Mouse (Mus musculus) right cerebral cortex, adult 18-20 months (tissue): ENCODE measurements at regions not wholly inside any gene's neighbourhood (a gene's known extent, or its start where the extent isn't known, plus 50 kb on each side); places are given as distances from the start of the nearest gene placed in this dataset.
A peak's percentile ranks its signal among the peaks of the same experiment; 100 is the strongest.

Experiments used
- DNase-seq: peaks from one replicate; pipeline ENCODE4 v3.0.0; 2022; ENCODE audit warnings: mixed read lengths

- peak; percentile 68 for DNase-seq
These were observed 1585.4 kb upstream of the Igfbp7 start for GRCm38 (mm10) chr5:78993258-78993657.

DNA sequence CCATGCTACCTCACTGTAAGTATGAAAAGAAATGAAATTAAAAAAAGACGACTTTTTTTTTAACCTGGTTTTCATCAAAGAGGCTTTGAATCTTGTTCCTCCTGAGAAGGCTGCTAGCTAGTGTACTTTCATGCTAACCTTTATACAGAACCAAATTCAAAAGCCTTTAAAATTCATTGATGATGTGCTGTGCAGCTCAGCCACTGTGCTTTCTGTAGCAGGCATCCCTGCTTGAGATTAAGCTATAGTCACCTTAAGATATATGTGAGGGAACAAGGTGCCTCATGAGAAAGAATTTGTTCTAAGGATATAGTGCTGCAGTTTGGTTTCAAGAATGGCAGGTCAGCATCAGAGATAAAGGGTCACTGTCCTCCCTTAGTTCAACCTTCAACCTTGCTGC is 1581.9 kb upstream of the Igfbp7 start:
- DNase-seq, result no peak

DNA sequence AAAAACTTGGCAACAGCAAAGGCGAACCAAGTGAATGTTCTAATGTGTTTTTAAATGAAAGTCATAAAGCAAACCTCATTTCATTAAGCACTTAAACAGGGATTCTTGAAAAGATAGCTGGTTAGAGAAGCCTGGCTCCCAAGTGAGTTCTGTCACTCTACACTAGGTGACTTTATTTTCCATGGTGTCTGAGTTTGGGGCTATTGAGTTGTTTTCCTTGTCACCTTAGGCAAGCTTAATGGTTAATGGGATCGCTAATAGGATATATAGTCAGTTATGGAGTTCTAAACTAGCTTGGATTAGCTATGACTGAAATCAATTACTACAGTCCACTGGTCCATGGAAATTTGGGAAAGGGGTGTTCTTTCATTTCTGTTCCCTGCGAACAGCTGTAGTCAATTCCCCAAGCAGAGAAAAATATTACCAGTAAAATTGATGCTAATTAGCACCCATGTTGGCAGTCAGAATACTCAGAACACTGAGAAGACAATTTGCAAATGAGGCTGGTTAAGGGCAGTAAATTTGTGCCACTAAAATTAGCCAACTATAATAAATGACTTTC is 1568.7 kb upstream of the Igfbp7 start:
- no peak for DNase-seq

DNA sequence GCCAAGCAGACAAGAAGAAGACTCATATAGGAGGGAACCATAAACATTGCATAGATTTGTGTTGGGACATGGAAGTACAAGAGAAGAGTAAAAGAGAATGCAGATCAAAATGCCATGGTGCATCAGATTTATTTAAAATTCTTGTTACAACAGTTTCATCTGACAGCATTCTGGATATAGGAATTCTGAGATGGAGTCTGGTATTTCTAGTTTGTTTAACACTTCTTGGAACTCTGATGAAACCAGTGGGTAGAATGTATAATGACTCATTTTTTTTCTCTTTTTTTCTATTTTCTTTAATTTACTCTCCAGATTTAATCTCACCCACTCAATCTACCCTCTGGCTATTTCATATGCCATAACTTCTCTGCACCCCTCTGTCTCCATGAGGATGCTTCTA is 1537.9 kb upstream of the Igfbp7 start:
- no peak for DNase-seq

GRCm38 (mm10) chr5:78921860-78922610 is 1514.2 kb upstream of the Igfbp7 start:
- no peak for DNase-seq

GRCm38 (mm10) chr5:78900128-78900527 is 1492.3 kb upstream of the Igfbp7 start:
- DNase-seq, result no peak

- no peak for DNase-seq
These were observed 1470.9 kb upstream of the Igfbp7 start for GRCm38 (mm10) chr5:78878775-78879174.

DNA sequence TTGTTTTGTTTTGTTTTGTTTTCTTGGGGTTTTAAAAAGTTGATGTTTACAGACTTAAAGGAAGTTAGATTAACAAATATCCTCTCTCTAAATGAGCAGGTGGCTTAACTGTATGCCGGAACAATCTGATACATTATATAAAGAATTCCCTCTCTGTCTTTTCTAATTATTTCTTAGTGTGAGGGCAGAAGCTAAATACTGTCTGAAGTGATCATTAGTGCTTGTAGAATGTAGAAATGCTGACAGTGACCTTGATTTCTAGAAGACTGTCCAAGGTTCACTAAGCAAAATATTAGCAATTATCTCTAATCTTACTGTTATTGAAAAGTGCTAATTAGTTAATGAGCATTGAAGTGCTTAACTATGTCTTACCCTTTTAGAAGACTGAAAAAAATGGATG is 1437.3 kb upstream of the Igfbp7 start:
- no peak for DNase-seq

DNA sequence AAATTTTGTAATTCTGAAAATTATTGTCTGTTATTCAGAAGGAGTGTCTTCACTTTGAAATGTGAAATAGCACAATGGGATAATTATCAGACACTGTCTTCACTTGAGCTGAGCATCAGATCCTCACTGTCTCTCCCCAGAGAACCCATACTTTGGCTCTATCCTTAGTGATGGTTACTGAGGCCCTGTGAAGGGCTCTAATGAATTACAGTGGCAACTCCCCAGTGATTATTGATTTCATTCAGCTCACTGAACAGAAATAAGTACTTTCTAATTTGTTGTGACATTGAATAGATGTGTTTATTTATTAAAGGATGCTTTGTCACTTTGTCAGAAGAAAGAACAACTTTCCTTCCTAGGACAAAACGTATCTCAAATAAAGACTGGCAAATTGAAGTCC is 1389.5 kb upstream of the Igfbp7 start:
- DNase-seq, result no peak
